Mouse (Mus musculus) embryonic facial prominence, embryonic 14.5 days (tissue): ENCODE results near the gene Duxf3. TPM values are rescaled to one million over a fixed set of nuclear protein-coding genes. Genes with fewer than 3 reads are reported as not detected.
A peak's percentile ranks its signal among the peaks of the same experiment; 100 is the strongest.
"Not testable (repeated sequence)": the region's sequence is repeated elsewhere in the genome, so short reads cannot be mapped to it uniquely, and the experiment has no call there.

Experiments
- ATAC-seq: fragments of 200-750 bp; cut with Nextera tagmentation; 2 replicates; pipeline ENCODE4 v1.8.0; 2017; ENCODE audit warnings: low read depth, moderate number of reproducible peaks, moderate TSS enrichment
- DNase-seq: peaks from one replicate; pipeline ENCODE4 v3.0.0-alpha.2; 2015; ENCODE audit warnings: low spot score
- H3K27ac ChIP-seq: fragments of 300-500 bp; sonication (generic); replicated peaks from 2 replicates; pipeline ENCODE4 v1.5.1; 2014; ENCODE audit warnings: low read depth, mild to moderate bottlenecking, low read length, moderate library complexity
- H3K27me3 ChIP-seq: fragments of 300-500 bp; sonication (generic); replicated peaks from 2 replicates; pipeline ENCODE4 v1.6.1; 2014; ENCODE audit warnings: low read length; ENCODE audit not compliant: control insufficient read depth, insufficient read depth
- H3K36me3 ChIP-seq: fragments of 300-500 bp; sonication (generic); 2 replicates; pipeline ENCODE4 v1.6.1; 2014; ENCODE audit warnings: low read length, mixed read lengths; ENCODE audit not compliant: control insufficient read depth, insufficient read depth
- H3K4me1 ChIP-seq: fragments of 300-500 bp; sonication (generic); 2 replicates; pipeline ENCODE4 v1.6.1; 2014; ENCODE audit warnings: antibody characterized with exemption, low read length; ENCODE audit not compliant: control insufficient read depth, insufficient read depth
- H3K4me2 ChIP-seq: fragments of 300-500 bp; sonication (generic); 2 replicates; pipeline ENCODE4 v1.6.1; 2014; ENCODE audit warnings: low read depth, mild to moderate bottlenecking, low read length, moderate library complexity, mixed read lengths
- H3K4me3 ChIP-seq: fragments of 300-500 bp; sonication (generic); 2 replicates; pipeline ENCODE4 v1.5.1; 2014; ENCODE audit warnings: low read depth, mild to moderate bottlenecking, low read length
- H3K9ac ChIP-seq: fragments of 300-500 bp; sonication (generic); 2 replicates; pipeline ENCODE4 v1.6.1; 2014; ENCODE audit warnings: low read depth, mild to moderate bottlenecking, low read length, moderate library complexity, mixed read lengths
- H3K9me3 ChIP-seq: fragments of 300-500 bp; sonication (generic); 2 replicates; pipeline ENCODE4 v1.6.1; 2016; ENCODE audit warnings: low read length; ENCODE audit not compliant: control insufficient read depth
- WGBS: fragments of 180-500 bp; shearing (Covaris S2); extraction: QIAGEN DNeasy Blood & Tissue Kit; methylation state at CpG from one replicate; pipeline ENCODE4 v1.1.7; 2014; 5-methylcytosine and 5-hydroxymethylcytosine counted together
- polyA plus RNA-seq: library from polyadenylated mRNA; unstranded; fragments of >200 nt; fragmentation: Nextera tagmentation; extraction: Ambion mirVana; gene quantifications from 2 replicates; pipeline ENCODE4 v1.2.1, GENCODE M21; 2014

Duxf3 gene
- polyA plus RNA-seq, result not detected in 2 replicates

GRCm38 (mm10) chr10:58232641-58232969 lies at the start of gene Duxf3:
Gene Duxf3 (minus strand): TSS chr10:58232675.
- H3K27ac ChIP-seq, H3K4me2 ChIP-seq, H3K4me1 ChIP-seq, H3K4me3 ChIP-seq, DNase-seq, H3K36me3 ChIP-seq, H3K9ac ChIP-seq, H3K27me3 ChIP-seq: not testable (repeated sequence)
- ATAC-seq, result peak; percentile 32
- H3K9me3 ChIP-seq, result peaks cover 15% of the 10 kb centered on the region
- 80% methylated on average over 5 of the region's 8 CpGs for WGBS

GRCm38 (mm10) chr10:58282238-58282637 lies 49.8 kb upstream of the Duxf3 start:
- Histone ChIP-seq H3K4me3 (no peak overlapping the region), H3K4me2 (no peak overlapping the region), H3K9me3 (no peaks in the 10 kb centered on the region), H3K36me3 (peaks cover 62% of the 10 kb centered on the region), H3K9ac (no peak overlapping the region), H3K27me3 (no peaks in the 10 kb centered on the region), H3K4me1 (no peaks in the 10 kb centered on the region), H3K27ac (no peak overlapping the region)
- ATAC-seq (no peak), DNase-seq (no peak)
- WGBS, result 88% methylated on average over 7 of the region's 7 CpGs

DNA sequence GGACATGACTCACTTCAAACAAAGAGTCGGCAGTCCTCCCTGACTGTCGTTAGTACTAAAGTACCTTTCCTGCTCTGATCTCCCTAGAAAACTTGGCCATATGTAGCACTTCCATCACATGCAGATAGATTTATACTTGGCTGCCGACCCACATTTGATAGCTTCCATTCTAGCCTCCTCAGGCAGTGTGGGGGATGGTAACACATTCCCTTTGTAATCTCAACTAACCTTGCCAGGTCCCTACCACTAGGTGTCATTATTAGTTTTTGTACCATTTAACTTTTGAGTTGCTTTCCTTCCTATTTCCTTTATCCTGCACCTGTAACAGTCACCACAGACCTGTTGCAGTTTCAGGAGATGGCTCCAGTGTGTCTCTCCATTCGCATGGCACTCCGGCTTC lies 26.0 kb upstream of the Duxf3 start:
- Histone ChIP-seq H3K9ac (no peak overlapping the region), H3K27me3 (no peaks in the 10 kb centered on the region), H3K27ac (no peak overlapping the region), H3K4me2 (no peak overlapping the region), H3K4me3 (no peak overlapping the region), H3K9me3 (no peaks in the 10 kb centered on the region), H3K36me3 (peaks cover 46% of the 10 kb centered on the region), H3K4me1 (peaks cover 5% of the 10 kb centered on the region; the same call in 1 of the 2 replicates)
- 73% methylated on average over 5 of the region's 5 CpGs for WGBS
- ATAC-seq (no peak), DNase-seq (peak; percentile 9)

DNA sequence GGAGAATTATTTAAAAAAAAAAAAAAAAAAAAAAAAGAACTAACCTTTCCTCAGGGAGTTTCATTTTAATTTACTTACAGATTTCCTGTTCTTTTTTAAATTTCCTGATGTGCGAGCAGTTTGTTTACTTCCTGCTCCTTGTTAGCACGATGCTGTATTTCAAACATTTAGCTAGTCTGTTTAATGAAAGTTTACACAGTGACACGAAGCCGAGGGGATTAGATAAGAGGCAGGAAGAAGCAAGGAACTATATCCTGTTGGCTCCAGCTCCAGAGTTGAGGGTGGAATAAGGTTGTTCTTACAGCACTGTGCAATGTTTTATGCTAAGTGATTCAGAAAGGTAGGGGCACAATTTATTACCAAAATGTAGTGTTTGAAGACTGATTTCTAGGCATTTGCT lies 23.5 kb upstream of the Duxf3 start:
- WGBS, result 2% methylated on average over 4 of the region's 4 CpGs
- Histone ChIP-seq H3K4me2 (peak overlapping the region; percentile 63), H3K4me3 (peak overlapping the region; percentile 85), H3K27ac (no peak overlapping the region), H3K36me3 (peaks cover 23% of the 10 kb centered on the region), H3K9me3 (no peaks in the 10 kb centered on the region), H3K27me3 (no peaks in the 10 kb centered on the region), H3K4me1 (peaks cover 5% of the 10 kb centered on the region; the same call in 1 of the 2 replicates), H3K9ac (peak overlapping the region; percentile 80)
- DNase-seq, result peak; percentile 16
- no peak for ATAC-seq

DNA sequence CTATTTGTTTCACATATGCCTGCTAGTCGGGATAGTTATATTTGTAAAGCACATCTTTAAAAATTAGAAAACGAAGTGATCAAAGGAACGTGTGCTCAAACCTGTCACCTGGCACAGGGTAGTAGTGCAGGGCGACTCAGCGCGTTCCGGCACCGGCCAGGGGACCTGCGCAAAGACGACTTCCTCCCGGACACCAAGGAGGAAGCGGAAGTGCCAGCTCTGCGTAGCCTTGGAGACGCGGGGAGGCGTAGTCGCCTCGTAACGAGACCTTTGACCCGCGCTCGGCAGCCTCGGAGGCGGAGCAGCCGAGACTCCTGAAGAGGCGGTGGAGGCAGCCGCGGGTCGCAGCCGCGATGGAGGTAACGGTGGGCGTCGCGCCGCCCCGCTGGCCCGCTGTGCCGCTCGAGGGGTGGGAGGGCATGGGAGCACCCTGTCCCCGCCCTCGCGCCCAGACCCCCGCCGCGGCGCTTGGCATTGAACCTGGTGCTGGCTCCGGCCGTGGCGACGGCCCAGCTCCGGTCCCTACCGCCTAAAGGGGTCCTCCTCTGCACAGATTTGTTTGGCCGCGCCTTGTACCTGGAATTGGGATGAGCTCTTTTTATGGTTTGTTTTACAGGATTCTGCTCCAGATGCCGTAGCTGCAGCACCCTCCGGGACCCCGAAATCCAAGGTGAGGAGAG lies 22.9 kb upstream of the Duxf3 start, which contains the start of gene Gcc2:
Gene Gcc2 (plus strand): TSS at position 285 of the 680 bp plus-strand sequence.
- H3K27me3 ChIP-seq, result no peaks in the 10 kb centered on the region
- under 1% methylated on average over 36 of the region's 58 CpGs for WGBS
- H3K9me3 ChIP-seq, result no peaks in the 10 kb centered on the region
- peaks cover 20% of the 10 kb centered on the region for H3K36me3 ChIP-seq
- ATAC-seq (peak; percentile 99), DNase-seq (peak; percentile 98)
- H3K4me3 ChIP-seq, result peak within 1 kb of the TSS; percentile 85
- peaks cover 5% of the 10 kb centered on the region; the same call in 1 of the 2 replicates for H3K4me1 ChIP-seq
- peak within 1 kb of the TSS; percentile 63; the same call in 1 of the 2 replicates for H3K27ac ChIP-seq
- H3K9ac ChIP-seq, result peak within 1 kb of the TSS; percentile 80
- H3K4me2 ChIP-seq, result peak within 1 kb of the TSS; percentile 63

DNA sequence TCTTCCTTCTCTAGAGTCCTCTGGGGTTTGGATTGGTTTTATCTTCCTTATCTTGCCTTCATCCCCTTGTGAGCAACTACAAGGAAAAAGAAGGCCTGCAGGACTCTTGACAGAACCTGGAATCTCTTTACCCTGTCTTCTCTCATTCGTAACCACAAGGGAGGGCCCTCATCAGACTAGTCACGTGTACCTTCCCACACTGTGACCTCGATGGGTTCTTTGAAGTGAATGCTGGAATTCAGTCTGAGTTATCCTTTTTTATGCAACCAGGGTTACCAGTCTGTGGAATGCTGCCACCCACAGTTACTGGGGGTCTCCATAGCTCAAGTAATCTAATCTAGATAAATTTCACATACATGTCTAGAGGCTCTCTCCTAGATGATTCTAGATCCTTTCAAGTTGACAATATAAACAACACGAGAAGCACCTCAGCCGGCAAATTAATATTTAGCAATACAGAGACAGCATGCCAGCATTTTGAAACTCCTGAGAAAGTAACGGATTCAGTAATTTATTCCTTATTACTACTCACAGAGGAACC lies 22.2 kb upstream of the Duxf3 start:
- Histone ChIP-seq H3K4me2 (peak overlapping the region; percentile 63), H3K27ac (no peak overlapping the region), H3K4me1 (peaks cover 5% of the 10 kb centered on the region; the same call in 1 of the 2 replicates), H3K9me3 (no peaks in the 10 kb centered on the region), H3K9ac (peak overlapping the region; percentile 80), H3K4me3 (peak overlapping the region; percentile 85), H3K27me3 (no peaks in the 10 kb centered on the region), H3K36me3 (peaks cover 14% of the 10 kb centered on the region)
- ATAC-seq, result no peak
- DNase-seq, result peak; percentile 7
- 32% methylated on average over 6 of the region's 6 CpGs for WGBS

- 19% methylated on average over 1 of the region's 1 CpGs for WGBS
- ATAC-seq (no peak), DNase-seq (no peak)
- Histone ChIP-seq H3K9me3 (no peaks in the 10 kb centered on the region), H3K4me1 (peaks cover under 1% of the 10 kb centered on the region; the same call in 1 of the 2 replicates), H3K4me2 (no peak overlapping the region), H3K27ac (no peak overlapping the region), H3K4me3 (no peak overlapping the region), H3K36me3 (no peaks in the 10 kb centered on the region), H3K9ac (no peak overlapping the region), H3K27me3 (no peaks in the 10 kb centered on the region)
These were observed 17.1 kb upstream of the Duxf3 start for GRCm38 (mm10) chr10:58249535-58249934.

DNA sequence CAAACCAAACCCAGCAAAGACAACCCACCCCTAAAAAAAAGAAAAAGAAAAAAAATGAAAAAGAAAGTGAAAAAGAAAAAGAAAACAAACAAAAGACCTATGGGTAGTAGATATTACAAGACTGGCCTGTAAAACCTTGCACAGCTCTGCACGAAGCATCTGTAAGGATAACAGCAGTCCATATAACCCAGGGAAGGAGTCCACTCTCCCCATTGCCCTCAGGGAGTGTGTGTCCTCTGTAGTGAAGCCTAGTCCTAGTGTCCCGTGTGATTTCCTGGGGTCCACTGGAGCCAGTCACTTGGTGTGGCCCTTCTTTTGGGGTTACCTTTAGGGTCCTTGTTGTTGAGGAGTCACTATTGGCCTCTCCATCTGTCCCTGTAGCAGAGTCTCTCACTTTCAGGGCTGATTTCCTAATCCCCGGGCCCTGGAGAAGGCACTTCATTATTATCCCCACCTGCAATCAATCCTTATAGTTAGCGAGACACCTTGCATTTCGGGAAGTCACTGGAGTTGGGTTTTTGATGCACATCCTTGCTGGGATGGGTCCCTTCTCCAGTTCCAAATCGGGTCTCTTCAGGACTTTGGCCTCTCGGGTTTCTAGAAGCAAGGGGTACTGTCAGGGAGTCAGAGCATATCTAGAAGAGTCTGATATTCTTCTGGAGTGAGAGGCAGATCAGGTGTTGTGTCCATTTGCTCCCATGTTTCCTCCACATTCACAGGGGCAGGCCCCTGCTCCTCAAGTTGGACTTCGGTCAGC lies 6.7 kb upstream of the Duxf3 start:
- H3K27ac ChIP-seq, H3K27me3 ChIP-seq, H3K9ac ChIP-seq, H3K4me3 ChIP-seq, H3K4me1 ChIP-seq, H3K4me2 ChIP-seq, H3K9me3 ChIP-seq, H3K36me3 ChIP-seq: not testable (repeated sequence)
- DNase-seq, result peak; percentile 45
- 75% methylated on average over 8 of the region's 8 CpGs for WGBS
- peak; percentile 87 for ATAC-seq
